Mouse (Mus musculus) erythroblast, embryonic 14.5 days (primary cell): ENCODE measurements around the gene Pm20d2.

Experiments
- GATA1 ChIP-seq: IDR thresholded peaks from 2 replicates; pipeline ENCODE4 v1.6.1; 2012; ENCODE audit warnings: low read length, inconsistent platforms, mixed read lengths
- TAL1 ChIP-seq: IDR thresholded peaks from 3 replicates; pipeline ENCODE4 v1.6.1; 2012; ENCODE audit warnings: low read length, inconsistent platforms, mixed read lengths

GRCm38 (mm10) chr4:33152087-33153038 lies 37.2 kb downstream of the Pm20d2 start:
- TF ChIP-seq TAL1, result no peak
- no peak for TF ChIP-seq GATA1
